ENCODE assay signal across 9 mouse cellular contexts in genomic region chr9:44083392-44084121, GRCm38 (mm10). TPM values are rescaled to one million over a fixed set of nuclear protein-coding genes. Genes with fewer than 3 reads are reported as not detected.
A peak's percentile ranks its signal among the peaks of the same experiment; 100 is the strongest.
DNase-seq lines count a peak whose midpoint lies in the region; ATAC-seq and TF ChIP-seq lines count a peak whose summit lies in the region.
"Had no signal": no experiment of that assay in that cellular context is flagged by ENCODE, and none has a peak within 500 bp of the region (broad histone marks: within the 10 kb centered on the region; RNA-seq: fewer than 3 reads in every experiment).

No protein-coding gene starts in this region.

- no peaks in the 10 kb centered on the region for H3K36me3 ChIP-seq in lung, embryonic 15.5 days
- no peaks in the 10 kb centered on the region for H3K36me3 ChIP-seq in embryonic facial prominence, embryonic 15.5 days
- H3K36me3 ChIP-seq in hindbrain, postnatal 0 days (ENCODE audit: insufficient read depth, low read length) = no peaks in the 10 kb centered on the region
- no peaks in the 10 kb centered on the region for H3K36me3 ChIP-seq in limb, embryonic 13.5 days

- no peak overlapping the region; the same call in 1 of the 2 replicates for H3K27ac ChIP-seq in lung, embryonic 15.5 days
- H3K27ac ChIP-seq in embryonic facial prominence, embryonic 15.5 days (replicated peaks) = 0 out of 2 replicates have a peak overlapping the region, but pooled peaks have one; percentile 52
- H3K27ac ChIP-seq in hindbrain, postnatal 0 days = no peak overlapping the region
- H3K27ac ChIP-seq in limb, embryonic 13.5 days = no peak overlapping the region

- peak overlapping the region; percentile 99 for H3K4me2 ChIP-seq in lung, embryonic 15.5 days
- peak overlapping the region; percentile 99 for H3K4me2 ChIP-seq in embryonic facial prominence, embryonic 15.5 days (replicated peaks)
- H3K4me2 ChIP-seq in hindbrain, postnatal 0 days (ENCODE audit: low read depth, low read length) = peak overlapping the region; percentile 93
- H3K4me2 ChIP-seq in limb, embryonic 13.5 days (replicated peaks) = peak overlapping the region; percentile 98

- no peak for ATAC-seq in lung, embryonic 15.5 days (ENCODE audit: borderline replicate concordance, extremely low read depth, low FRiP score, low TSS enrichment)
- no peak for ATAC-seq in embryonic facial prominence, embryonic 15.5 days (ENCODE audit: insufficient number of reproducible peaks, low FRiP score, low TSS enrichment, low read depth)
- ATAC-seq in hindbrain, postnatal 0 days = no peak
- no peak for ATAC-seq in limb, embryonic 13.5 days (ENCODE audit: low FRiP score, low read depth)

- TF ChIP-seq CTCF in hindbrain, postnatal 0 days (IDR thresholded peaks at IDR 0.05; ENCODE audit: low read depth) = no peak

- peaks cover 37% of the 10 kb centered on the region for H3K27me3 ChIP-seq in lung, embryonic 15.5 days
- H3K27me3 ChIP-seq in embryonic facial prominence, embryonic 15.5 days = peaks cover 7% of the 10 kb centered on the region; the same call in 1 of the 2 replicates
- peaks cover 14% of the 10 kb centered on the region; the same call in 1 of the 2 replicates for H3K27me3 ChIP-seq in hindbrain, postnatal 0 days (ENCODE audit: insufficient read depth, low read length)
- H3K27me3 ChIP-seq in limb, embryonic 13.5 days = peaks cover 52% of the 10 kb centered on the region

- H3K4me1 ChIP-seq in lung, embryonic 15.5 days = peaks cover 51% of the 10 kb centered on the region
- peaks cover 69% of the 10 kb centered on the region for H3K4me1 ChIP-seq in embryonic facial prominence, embryonic 15.5 days
- H3K4me1 ChIP-seq in hindbrain, postnatal 0 days (ENCODE audit: insufficient read depth, low read length) = peaks cover 22% of the 10 kb centered on the region
- peaks cover 76% of the 10 kb centered on the region for H3K4me1 ChIP-seq in limb, embryonic 13.5 days

- WGBS in lung, embryonic 15.5 days = 6% methylated on average over 23 of the region's 23 CpGs
- 10% methylated on average over 23 of the region's 23 CpGs for WGBS in embryonic facial prominence, embryonic 15.5 days
- 20% methylated on average over 23 of the region's 23 CpGs for WGBS in hindbrain, postnatal 0 days
- 11% methylated on average over 23 of the region's 23 CpGs for WGBS in limb, embryonic 13.5 days

- no peak for DNase-seq in lung, postnatal 36 days
- DNase-seq in hindbrain, postnatal 0 days (ENCODE audit: low spot score) = peak; percentile 33
- DNase-seq in skeletal muscle tissue, adult 2 months (ENCODE audit: low read depth, low spot score) = peak; percentile 86
- DNase-seq in urinary bladder, postnatal 10 days (ENCODE audit: low spot score) = no peak
- DNase-seq in MN1 (ENCODE audit: low spot score) = no peak

- H3K9me3 ChIP-seq in lung, embryonic 15.5 days = no peaks in the 10 kb centered on the region
- no peaks in the 10 kb centered on the region for H3K9me3 ChIP-seq in embryonic facial prominence, embryonic 15.5 days (replicated peaks)
- H3K9me3 ChIP-seq in hindbrain, postnatal 0 days (ENCODE audit: low read length) = no peaks in the 10 kb centered on the region
- no peaks in the 10 kb centered on the region for H3K9me3 ChIP-seq in limb, embryonic 13.5 days

- no peak overlapping the region for H3K9ac ChIP-seq in lung, embryonic 15.5 days
- no peak overlapping the region for H3K9ac ChIP-seq in embryonic facial prominence, embryonic 15.5 days
- H3K9ac ChIP-seq in hindbrain, postnatal 0 days (replicated peaks; ENCODE audit: low read length) = no peak overlapping the region; the same call in 1 of the 2 replicates
- 0 out of 2 replicates have a peak overlapping the region, but pooled peaks have one; percentile 4 for H3K9ac ChIP-seq in limb, embryonic 13.5 days

- peak overlapping the region; percentile 55 for H3K4me3 ChIP-seq in lung, embryonic 15.5 days
- peak overlapping the region; percentile 57 for H3K4me3 ChIP-seq in embryonic facial prominence, embryonic 15.5 days (replicated peaks)
- H3K4me3 ChIP-seq in hindbrain, postnatal 0 days (ENCODE audit: low read length) = peak overlapping the region; percentile 57
- peak overlapping the region; percentile 64 for H3K4me3 ChIP-seq in limb, embryonic 13.5 days

RNA-seq across cellular contexts. Expression of gene Usp2, which starts 16.7 kb away (rescaled TPM):
- 8.3 and 10.5 TPM in 2 replicates for polyA plus RNA-seq in lung, embryonic 15.5 days (2015; fragmentation: Nextera tagmentation; extraction: Ambion mirVana)
- 28.2 and 29.5 TPM in 2 replicates for polyA plus RNA-seq in embryonic facial prominence, embryonic 15.5 days (2015; fragmentation: Nextera tagmentation; extraction: Ambion mirVana)
- total RNA-seq in hindbrain, postnatal 0 days (2014; rRNA removed) = 11.0 and 14.2 TPM in 2 replicates
- 19.6 and 20.5 TPM in 2 replicates for polyA plus RNA-seq in hindbrain, postnatal 0 days (2015; fragmentation: Nextera tagmentation; extraction: Ambion mirVana)
- polyA plus RNA-seq in limb, embryonic 13.5 days (2015; fragmentation: Nextera tagmentation; extraction: Ambion mirVana) = 14.6 and 14.7 TPM in 2 replicates

RNA-seq across cellular contexts. Expression of gene Mfrp, which starts 18.0 kb away (rescaled TPM):
- 0.14 and 0.28 TPM in 2 replicates for polyA plus RNA-seq in lung, embryonic 15.5 days (2015; fragmentation: Nextera tagmentation; extraction: Ambion mirVana)
- 0.08 and 0.20 TPM in 2 replicates for polyA plus RNA-seq in embryonic facial prominence, embryonic 15.5 days (2015; fragmentation: Nextera tagmentation; extraction: Ambion mirVana)
- total RNA-seq in hindbrain, postnatal 0 days (2014; rRNA removed) = 2.8 and 4.0 TPM in 2 replicates
- 0.24 and 0.50 TPM in 2 replicates for polyA plus RNA-seq in hindbrain, postnatal 0 days (2015; fragmentation: Nextera tagmentation; extraction: Ambion mirVana)
- polyA plus RNA-seq in limb, embryonic 13.5 days (2015; fragmentation: Nextera tagmentation; extraction: Ambion mirVana) = 0.13 and 0.17 TPM in 2 replicates
- total RNA-seq: adrenal gland, adult 18-20 months had no signal

RNA-seq across cellular contexts. Expression of gene C1qtnf5, which starts 23.5 kb away (rescaled TPM):
- polyA plus RNA-seq in lung, embryonic 15.5 days (2015; fragmentation: Nextera tagmentation; extraction: Ambion mirVana) = 6.3 and 6.5 TPM in 2 replicates
- 5.3 and 6.0 TPM in 2 replicates for polyA plus RNA-seq in embryonic facial prominence, embryonic 15.5 days (2015; fragmentation: Nextera tagmentation; extraction: Ambion mirVana)
- total RNA-seq in hindbrain, postnatal 0 days (2014; rRNA removed) = 36.7 and 39.5 TPM in 2 replicates
- 12.3 and 12.8 TPM in 2 replicates for polyA plus RNA-seq in hindbrain, postnatal 0 days (2015; fragmentation: Nextera tagmentation; extraction: Ambion mirVana)
- 2.6 and 3.4 TPM in 2 replicates for polyA plus RNA-seq in limb, embryonic 13.5 days (2015; fragmentation: Nextera tagmentation; extraction: Ambion mirVana)

RNA-seq across cellular contexts. Expression of gene Gm49380, which starts 29.7 kb away (rescaled TPM):
- 0.17 and 0.21 TPM in 2 replicates for polyA plus RNA-seq in lung, embryonic 15.5 days (2015; fragmentation: Nextera tagmentation; extraction: Ambion mirVana)
- 0.27 and 0.46 TPM in 2 replicates for polyA plus RNA-seq in embryonic facial prominence, embryonic 15.5 days (2015; fragmentation: Nextera tagmentation; extraction: Ambion mirVana)
- not detected in 2 replicates for total RNA-seq in hindbrain, postnatal 0 days (2014; rRNA removed)
- polyA plus RNA-seq in hindbrain, postnatal 0 days (2015; fragmentation: Nextera tagmentation; extraction: Ambion mirVana) = 0.21 TPM in 1 of 2 replicates, not detected in the other
- 0.09 and 0.10 TPM in 2 replicates for polyA plus RNA-seq in limb, embryonic 13.5 days (2015; fragmentation: Nextera tagmentation; extraction: Ambion mirVana)

RNA-seq across cellular contexts. Expression of gene Rnf26, which starts 29.8 kb away (rescaled TPM):
- 69.9 and 71.4 TPM in 2 replicates for polyA plus RNA-seq in lung, embryonic 15.5 days (2015; fragmentation: Nextera tagmentation; extraction: Ambion mirVana)
- polyA plus RNA-seq in embryonic facial prominence, embryonic 15.5 days (2015; fragmentation: Nextera tagmentation; extraction: Ambion mirVana) = 68.0 and 69.8 TPM in 2 replicates
- 17.5 and 24.3 TPM in 2 replicates for total RNA-seq in hindbrain, postnatal 0 days (2014; rRNA removed)
- polyA plus RNA-seq in hindbrain, postnatal 0 days (2015; fragmentation: Nextera tagmentation; extraction: Ambion mirVana) = 38.0 and 41.1 TPM in 2 replicates
- polyA plus RNA-seq in limb, embryonic 13.5 days (2015; fragmentation: Nextera tagmentation; extraction: Ambion mirVana) = 79.6 and 84.1 TPM in 2 replicates

Comparison
In these comparisons a context has a peak if more than half of its experiments do, and no peak if none do; other contexts are left out.
1. DNase-seq: peak in hindbrain, postnatal 0 days (single experiment) and skeletal muscle tissue, adult 2 months (single experiment); none in lung, postnatal 36 days (single experiment), urinary bladder, postnatal 10 days (single experiment) and MN1 (single experiment).
2. Peak in every context shown above with its lines, with median percentiles within 50 percentile points of each other: H3K4me2 ChIP-seq and H3K4me3 ChIP-seq.